Mouse (Mus musculus) hindbrain, embryonic 11.5 days (tissue): ENCODE data around the gene Smap1. TPM values are rescaled to one million over a fixed set of nuclear protein-coding genes. Genes with fewer than 3 reads are reported as not detected.

Experiments used
- ATAC-seq: fragments of 200-750 bp; cut with Nextera tagmentation; 2 replicates; pipeline ENCODE4 v1.8.0; 2017; ENCODE audit warnings: mild to moderate bottlenecking, moderate TSS enrichment, moderate library complexity; ENCODE audit not compliant: low FRiP score
- DNase-seq: peaks from one replicate; pipeline ENCODE4 v3.0.0-alpha.2; 2015; ENCODE audit warnings: low spot score
- H3K27ac ChIP-seq: fragments of 300-500 bp; sonication (generic); 2 replicates; pipeline ENCODE4 v1.5.1; 2014; ENCODE audit warnings: mild to moderate bottlenecking, low read depth, low read length
- H3K27me3 ChIP-seq: fragments of 300-500 bp; sonication (generic); 2 replicates; pipeline ENCODE4 v1.6.1; 2014; ENCODE audit warnings: mild to moderate bottlenecking, low read length, moderate library complexity, mixed read lengths; ENCODE audit not compliant: control insufficient read depth, insufficient read depth
- H3K36me3 ChIP-seq: fragments of 300-500 bp; sonication (generic); 2 replicates; pipeline ENCODE4 v1.6.1; 2014; ENCODE audit warnings: mild to moderate bottlenecking, low read length, moderate library complexity, mixed read lengths; ENCODE audit not compliant: control insufficient read depth, insufficient read depth
- H3K4me1 ChIP-seq: fragments of 300-500 bp; sonication (generic); replicated peaks from 2 replicates; pipeline ENCODE4 v1.6.1; 2014; ENCODE audit warnings: low read length, mixed read lengths; ENCODE audit not compliant: control insufficient read depth, insufficient read depth
- H3K4me2 ChIP-seq: fragments of 300-500 bp; sonication (generic); replicated peaks from 2 replicates; pipeline ENCODE4 v1.6.1; 2014; ENCODE audit warnings: mild to moderate bottlenecking, low read depth, low read length
- H3K4me3 ChIP-seq: fragments of 300-500 bp; sonication (generic); 2 replicates; pipeline ENCODE4 v1.5.1; 2014; ENCODE audit warnings: low read depth, low read length
- H3K9ac ChIP-seq: fragments of 300-500 bp; sonication (generic); 2 replicates; pipeline ENCODE4 v1.6.1; 2014; ENCODE audit warnings: low read depth, low read length
- H3K9me3 ChIP-seq: fragments of 300-500 bp; sonication (generic); 2 replicates; pipeline ENCODE4 v1.6.1; 2016; ENCODE audit warnings: low read length; ENCODE audit not compliant: control insufficient read depth
- WGBS: fragments of 180-500 bp; shearing (Covaris S2); extraction: QIAGEN DNeasy Blood & Tissue Kit; methylation state at CpG from one replicate; pipeline ENCODE4 v1.1.7; 2014; 5-methylcytosine and 5-hydroxymethylcytosine counted together
- polyA plus RNA-seq: library from polyadenylated mRNA; unstranded; fragments of >200 nt; fragmentation: Nextera tagmentation; extraction: Ambion mirVana; gene quantifications from 2 replicates; pipeline ENCODE4 v1.2.1, GENCODE M21; 2014

Gene Smap1
- polyA plus RNA-seq, 1 experiment from 2014 or later = 60.9 TPM

DNA sequence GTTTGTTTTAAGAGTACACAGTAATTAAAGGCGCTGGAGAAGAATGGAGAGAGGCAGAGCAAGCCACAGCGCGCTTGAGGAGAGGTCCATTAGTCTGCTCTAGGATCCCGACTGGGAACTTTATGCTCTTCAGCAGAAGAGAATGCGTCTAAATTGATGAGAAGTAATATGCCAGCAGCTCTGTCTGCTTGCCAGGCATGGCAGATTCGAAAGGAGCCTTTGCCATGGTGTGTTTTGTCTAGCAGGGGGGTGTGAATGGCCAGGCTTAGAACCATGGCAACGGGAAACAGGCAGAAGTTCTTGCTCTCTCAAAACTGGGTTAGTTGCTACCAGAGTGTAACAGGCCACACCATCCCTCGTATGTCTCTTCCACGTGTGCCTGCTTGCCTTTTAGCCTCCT is 87.3 kb downstream of the Smap1 start:
- Histone ChIP-seq H3K4me1 (no peaks in the 10 kb centered on the region), H3K4me2 (no peak overlapping the region), H3K27ac (no peak overlapping the region), H3K36me3 (no peaks in the 10 kb centered on the region), H3K9me3 (no peaks in the 10 kb centered on the region), H3K27me3 (no peaks in the 10 kb centered on the region), H3K4me3 (no peak overlapping the region), H3K9ac (no peak overlapping the region)
- ATAC-seq = no peak
- 71% methylated on average over 9 of the region's 9 CpGs for WGBS
- no peak for DNase-seq

DNA sequence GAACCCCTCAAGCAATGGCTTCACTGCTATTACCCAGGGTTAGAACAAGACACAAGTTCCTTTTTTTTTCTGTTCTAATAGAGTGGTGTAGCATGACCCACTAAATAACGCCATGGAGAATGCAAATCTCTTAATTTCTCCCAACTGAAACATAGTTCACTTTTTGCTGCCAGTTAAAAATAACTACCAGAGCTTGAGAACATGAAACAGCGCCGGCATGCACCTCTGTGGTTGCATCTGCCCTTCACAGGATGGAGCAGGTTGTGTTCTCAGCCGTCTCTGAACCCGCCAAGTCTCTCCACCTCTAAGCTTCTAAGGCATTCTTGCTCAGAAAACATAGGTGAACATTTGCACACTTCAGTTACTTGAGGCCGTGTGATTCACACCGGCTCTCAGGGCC is 87.9 kb downstream of the Smap1 start:
- Histone ChIP-seq H3K4me3 (no peak overlapping the region), H3K9ac (no peak overlapping the region), H3K4me1 (no peaks in the 10 kb centered on the region), H3K4me2 (no peak overlapping the region), H3K27me3 (no peaks in the 10 kb centered on the region), H3K9me3 (no peaks in the 10 kb centered on the region), H3K36me3 (no peaks in the 10 kb centered on the region), H3K27ac (no peak overlapping the region)
- WGBS = 85% methylated on average over 7 of the region's 7 CpGs
- no peak for DNase-seq
- ATAC-seq = no peak

DNA sequence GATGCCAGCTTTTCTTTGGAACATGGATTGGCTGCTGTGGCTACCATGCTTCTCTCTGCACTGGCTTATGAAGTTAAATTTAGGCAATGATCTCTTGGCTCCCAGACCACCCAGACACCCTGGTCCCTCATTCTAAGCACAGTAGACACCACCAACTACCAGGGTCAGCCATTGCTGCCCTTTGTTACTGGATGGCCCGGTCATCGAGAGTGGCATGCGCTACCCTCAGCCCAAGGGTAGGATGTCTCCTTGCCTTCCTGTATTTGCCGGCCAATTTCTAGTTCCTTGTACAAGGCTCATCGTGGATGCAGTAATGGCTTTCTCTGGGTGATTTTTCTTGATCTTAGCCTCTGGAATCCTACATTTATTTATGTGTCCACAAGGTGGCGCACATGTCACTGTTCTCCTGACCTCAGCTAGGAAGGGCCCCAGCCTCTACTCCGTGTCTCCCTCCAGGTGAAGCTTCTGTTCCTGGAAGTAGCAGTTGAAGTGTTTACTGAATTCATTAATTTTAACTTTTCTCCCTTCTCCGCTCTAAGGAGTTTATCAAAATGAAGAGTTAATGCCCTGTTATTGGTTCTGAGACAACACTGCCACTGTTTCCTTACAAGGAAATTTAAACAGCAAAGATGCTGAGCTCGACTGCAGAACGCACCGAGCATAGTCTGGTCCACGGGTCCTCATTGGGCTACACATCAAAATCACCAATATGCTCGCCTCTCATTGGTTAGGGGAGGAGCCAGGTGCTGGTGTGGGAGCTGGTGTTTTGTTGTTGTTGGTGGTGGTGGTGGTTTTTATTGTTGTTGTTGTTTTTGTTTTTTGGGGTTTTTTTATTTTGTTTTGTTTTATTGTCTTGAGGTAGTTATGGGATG is 95.0 kb downstream of the Smap1 start:
- Histone ChIP-seq H3K4me3 (no peak overlapping the region), H3K27me3 (no peaks in the 10 kb centered on the region), H3K4me1 (no peaks in the 10 kb centered on the region), H3K36me3 (no peaks in the 10 kb centered on the region), H3K27ac (no peak overlapping the region), H3K9me3 (no peaks in the 10 kb centered on the region), H3K9ac (no peak overlapping the region), H3K4me2 (no peak overlapping the region)
- ATAC-seq (peak; percentile 76), DNase-seq (peak; percentile 68)
- 48% methylated on average over 13 of the region's 13 CpGs for WGBS

DNA sequence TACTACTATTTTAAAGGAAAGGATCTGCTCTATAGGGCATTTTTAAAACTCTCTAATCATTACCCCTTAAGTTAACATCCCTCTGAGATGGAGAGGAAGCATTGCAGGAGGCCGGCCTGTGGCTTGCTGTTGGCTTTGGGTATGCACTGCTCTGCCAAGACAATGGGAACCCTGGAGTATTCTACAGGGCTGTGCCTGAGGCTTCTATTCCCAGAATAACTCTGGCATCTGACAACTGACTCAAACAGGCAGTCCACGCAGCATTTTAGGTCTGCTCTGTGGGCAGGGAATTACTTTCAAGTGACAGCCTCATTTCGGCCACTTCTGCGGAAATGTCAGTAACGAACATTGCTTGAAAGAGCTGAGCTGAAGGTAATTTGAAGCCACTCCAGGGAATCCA is 100.5 kb downstream of the Smap1 start:
- no peak overlapping the region for H3K4me3 ChIP-seq
- no peak overlapping the region for H3K9ac ChIP-seq
- no peaks in the 10 kb centered on the region for H3K27me3 ChIP-seq
- DNase-seq = no peak
- 73% methylated on average over 5 of the region's 5 CpGs for WGBS
- H3K4me2 ChIP-seq = no peak overlapping the region
- no peaks in the 10 kb centered on the region for H3K4me1 ChIP-seq
- no peak overlapping the region for H3K27ac ChIP-seq
- no peak for ATAC-seq
- H3K9me3 ChIP-seq = no peaks in the 10 kb centered on the region
- H3K36me3 ChIP-seq = no peaks in the 10 kb centered on the region

DNA sequence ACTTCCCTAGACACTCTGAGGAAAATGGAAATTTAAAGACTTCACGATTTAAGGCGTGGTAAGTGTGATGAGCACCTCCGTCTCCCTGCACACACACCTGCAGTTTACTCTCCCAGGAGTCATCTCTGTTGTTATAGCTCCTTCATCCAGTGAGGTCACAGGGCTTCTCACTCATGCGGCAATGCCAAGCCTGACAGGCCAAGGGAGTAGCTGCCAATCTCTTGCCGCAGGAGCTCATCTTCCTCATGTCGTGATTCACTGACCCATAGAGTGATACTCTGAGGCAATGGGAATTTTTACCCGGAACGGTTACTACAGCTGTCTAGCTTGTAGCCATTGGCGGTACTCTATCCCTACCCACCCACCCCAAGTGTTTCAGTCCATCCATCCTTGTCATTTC is 123.8 kb downstream of the Smap1 start:
- WGBS = 92% methylated on average over 9 of the region's 9 CpGs

More for the DNA sequence above, 123.8 kb downstream of the Smap1 start:
- H3K9ac ChIP-seq = no peak overlapping the region
- H3K4me1 ChIP-seq = no peaks in the 10 kb centered on the region
- DNase-seq = no peak
- H3K4me2 ChIP-seq = no peak overlapping the region
- H3K36me3 ChIP-seq = no peaks in the 10 kb centered on the region
- no peaks in the 10 kb centered on the region for H3K9me3 ChIP-seq
- ATAC-seq = no peak
- H3K4me3 ChIP-seq = no peak overlapping the region
- no peaks in the 10 kb centered on the region for H3K27me3 ChIP-seq
- H3K27ac ChIP-seq = no peak overlapping the region

Other genes with a start within 250 kb of the Smap1 start
- 1.9 and 2.3 TPM in 2 replicates for gene B3gat2, start 160.6 kb downstream of the Smap1 start, polyA plus RNA-seq
- gene Sdhaf4, start 83.3 kb upstream of the Smap1 start, polyA plus RNA-seq = 78.8 and 94.8 TPM in 2 replicates
- 34.4 and 37.6 TPM in 2 replicates for gene Fam135a, start 178.0 kb upstream of the Smap1 start, polyA plus RNA-seq